Mouse (Mus musculus): Measurements from ENCODE around the gene Mid1. TPM values are rescaled to one million over a fixed set of nuclear protein-coding genes. Genes with fewer than 3 reads are reported as not detected.
"Not testable (repeated sequence)": the region's sequence is repeated elsewhere in the genome, so short reads cannot be mapped to it uniquely, and the experiment has no call there.

The Mid1 gene
- polyA plus RNA-seq, 1 experiment from 2014 or later: 13.7 TPM

DNA sequence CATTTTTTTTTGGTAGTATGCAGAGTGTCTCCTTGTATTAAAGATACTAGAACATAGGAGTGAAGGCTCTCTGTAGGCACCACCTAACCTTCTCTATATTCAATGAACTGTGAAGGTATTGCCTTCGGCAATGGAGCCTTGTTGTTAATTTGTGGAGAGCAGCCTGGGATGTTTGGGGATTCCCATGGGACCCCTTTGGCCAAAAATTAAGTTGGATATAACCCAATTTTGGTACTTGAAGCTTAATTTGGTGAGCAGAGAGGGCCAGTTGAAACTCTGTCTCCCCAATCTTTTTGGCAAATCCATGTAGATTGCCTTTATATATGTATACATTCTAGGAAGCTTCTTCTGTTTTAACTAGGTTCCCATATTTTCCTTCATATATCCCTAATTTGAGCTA is 284.3 kb downstream of the Mid1 start:
- 89% methylated on average over 1 of the region's 1 CpGs for WGBS
- peaks cover 6% of the 10 kb centered on the region; the same call in 1 of the 2 replicates for H3K36me3 ChIP-seq (replicated peaks; ENCODE audit: control insufficient read depth, insufficient read depth, low read depth, low read length)

DNA sequence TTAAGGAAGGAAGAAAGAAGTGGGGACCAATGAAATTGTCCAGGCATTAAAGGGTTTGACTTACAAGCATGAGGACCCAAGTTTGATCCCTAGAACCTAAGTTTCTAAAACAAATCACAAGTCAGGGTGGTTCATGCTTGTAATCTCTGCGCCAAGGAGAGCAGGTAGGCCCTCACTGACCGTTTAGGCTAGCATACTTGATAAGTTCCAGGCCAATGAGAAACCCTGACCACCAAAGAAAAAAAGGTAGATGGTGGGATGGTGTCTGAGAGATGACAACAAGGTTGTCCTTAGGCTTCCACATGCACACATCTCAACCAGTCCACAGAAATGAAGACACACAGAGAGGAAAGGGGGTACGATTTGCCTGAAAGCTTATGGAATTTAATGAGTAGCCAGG is 284.8 kb downstream of the Mid1 start:
- not testable (repeated sequence) for H3K27me3 ChIP-seq (ENCODE audit: control insufficient read depth, insufficient read depth, low read length); H3K4me1 ChIP-seq (ENCODE audit: control insufficient read depth, insufficient read depth, low read length)
- 0 out of 2 replicates have a peak, but pooled peaks have one; percentile 31 for ATAC-seq (replicated peaks; ENCODE audit: insufficient number of reproducible peaks, low FRiP score, low TSS enrichment, low read depth)

More for the DNA sequence above, 284.3 kb downstream of the Mid1 start:
- Histone ChIP-seq H3K4me1 (ENCODE audit: control insufficient read depth, insufficient read depth, low read length) (no peaks in the 10 kb centered on the region), H3K27me3 (ENCODE audit: control insufficient read depth, insufficient read depth, low read length) (no peaks in the 10 kb centered on the region), H3K27ac (replicated peaks; ENCODE audit: low read depth, low read length) (no peak overlapping the region), H3K9ac (replicated peaks; ENCODE audit: low read length) (no peak overlapping the region), H3K9me3 (replicated peaks; ENCODE audit: control insufficient read depth, low read length) (0 out of 2 replicates have a peak, but pooled peaks cover 4% of the 10 kb centered on the region), H3K4me2 (ENCODE audit: low read depth, low read length) (no peak overlapping the region), H3K4me3 (ENCODE audit: low read depth, low read length) (no peak overlapping the region)
- ATAC-seq (replicated peaks; ENCODE audit: insufficient number of reproducible peaks, low FRiP score, low TSS enrichment, low read depth) (no peak), DNase-seq (ENCODE audit: low spot score) (no peak)

DNA sequence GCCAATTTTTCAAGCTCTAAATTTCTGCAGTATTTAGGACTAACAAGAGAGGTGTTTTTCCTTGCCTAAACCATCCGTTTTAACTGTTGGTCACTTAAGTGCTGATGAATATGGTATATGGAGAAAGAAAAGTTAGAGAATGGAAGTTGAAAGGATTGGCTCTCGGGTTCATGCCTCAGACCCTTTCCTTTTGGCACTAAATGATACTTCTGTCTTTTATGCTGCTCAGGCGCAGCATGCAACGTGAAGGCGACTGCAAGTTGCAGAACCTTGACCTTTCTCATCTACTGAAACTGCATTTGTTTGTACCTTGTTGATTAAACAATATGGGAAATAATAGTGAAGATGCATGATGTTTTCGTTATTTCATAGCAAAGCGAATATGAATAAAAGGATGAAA is 285.5 kb downstream of the Mid1 start:
- H3K9ac ChIP-seq (replicated peaks; ENCODE audit: low read length); H3K4me1 ChIP-seq (ENCODE audit: control insufficient read depth, insufficient read depth, low read length); H3K4me3 ChIP-seq (ENCODE audit: low read depth, low read length); DNase-seq (ENCODE audit: low spot score); H3K4me2 ChIP-seq (ENCODE audit: low read depth, low read length); ATAC-seq (replicated peaks; ENCODE audit: insufficient number of reproducible peaks, low FRiP score, low TSS enrichment, low read depth); H3K27ac ChIP-seq (replicated peaks; ENCODE audit: low read depth, low read length); H3K9me3 ChIP-seq (replicated peaks; ENCODE audit: control insufficient read depth, low read length); H3K27me3 ChIP-seq (ENCODE audit: control insufficient read depth, insufficient read depth, low read length): not testable (repeated sequence)
- H3K36me3 ChIP-seq (replicated peaks; ENCODE audit: control insufficient read depth, insufficient read depth, low read depth, low read length): peaks cover 10% of the 10 kb centered on the region; the same call in 1 of the 2 replicates
- 88% methylated on average over 7 of the region's 7 CpGs for WGBS

More for the DNA sequence above, 284.8 kb downstream of the Mid1 start:
- not testable (repeated sequence) for H3K9me3 ChIP-seq (replicated peaks; ENCODE audit: control insufficient read depth, low read length); DNase-seq (ENCODE audit: low spot score); H3K4me2 ChIP-seq (ENCODE audit: low read depth, low read length); H3K27ac ChIP-seq (replicated peaks; ENCODE audit: low read depth, low read length); H3K4me3 ChIP-seq (ENCODE audit: low read depth, low read length); H3K9ac ChIP-seq (replicated peaks; ENCODE audit: low read length); H3K36me3 ChIP-seq (replicated peaks; ENCODE audit: control insufficient read depth, insufficient read depth, low read depth, low read length)
- 93% methylated on average over 3 of the region's 3 CpGs for WGBS

DNA sequence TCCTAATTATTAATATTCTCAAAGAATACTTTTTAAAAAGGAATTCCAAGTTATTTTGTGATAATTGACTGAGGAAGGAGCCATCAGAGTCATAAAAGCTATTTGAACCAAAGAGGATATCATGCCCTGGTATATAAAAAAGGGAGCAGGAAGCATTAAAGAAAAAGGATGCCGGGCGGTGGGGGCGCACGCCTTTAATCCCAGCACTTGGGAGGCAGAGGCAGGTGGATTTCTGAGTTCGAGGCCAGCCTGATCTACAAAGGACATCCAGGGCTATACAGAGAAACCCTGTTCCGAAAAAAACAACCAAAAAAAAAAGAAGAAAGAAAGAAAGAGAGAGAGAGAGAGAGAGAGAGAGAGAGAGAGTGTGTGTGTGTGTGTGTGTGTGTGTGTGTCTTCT is 286.6 kb downstream of the Mid1 start:
- H3K9ac ChIP-seq (replicated peaks; ENCODE audit: low read length); H3K4me2 ChIP-seq (ENCODE audit: low read depth, low read length); ATAC-seq (replicated peaks; ENCODE audit: insufficient number of reproducible peaks, low FRiP score, low TSS enrichment, low read depth); H3K27me3 ChIP-seq (ENCODE audit: control insufficient read depth, insufficient read depth, low read length); H3K27ac ChIP-seq (replicated peaks; ENCODE audit: low read depth, low read length); H3K4me1 ChIP-seq (ENCODE audit: control insufficient read depth, insufficient read depth, low read length); H3K4me3 ChIP-seq (ENCODE audit: low read depth, low read length); H3K9me3 ChIP-seq (replicated peaks; ENCODE audit: control insufficient read depth, low read length); DNase-seq (ENCODE audit: low spot score): not testable (repeated sequence)
- H3K36me3 ChIP-seq (replicated peaks; ENCODE audit: control insufficient read depth, insufficient read depth, low read depth, low read length): peaks cover 10% of the 10 kb centered on the region; the same call in 1 of the 2 replicates
- WGBS: 90% methylated on average over 6 of the region's 6 CpGs

DNA sequence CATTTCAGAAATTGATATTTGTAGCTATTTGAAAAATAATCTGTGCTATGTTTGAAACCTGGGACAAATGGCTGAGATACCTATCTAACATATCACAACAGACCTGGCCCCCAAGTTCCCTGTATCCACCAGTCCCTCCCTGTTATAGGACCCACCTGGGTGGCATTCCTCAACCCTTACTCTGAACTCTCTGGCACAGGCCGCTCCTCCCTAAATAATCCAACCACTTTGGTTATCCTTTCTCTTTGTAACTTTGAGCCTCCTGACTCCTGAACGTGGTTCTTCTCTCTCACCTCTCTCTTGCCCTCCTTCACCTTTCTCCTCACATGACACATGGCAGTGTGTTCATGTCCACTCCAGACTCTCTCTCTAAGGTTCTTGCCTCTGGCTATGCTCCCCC is 287.1 kb downstream of the Mid1 start:
- ATAC-seq (replicated peaks; ENCODE audit: insufficient number of reproducible peaks, low FRiP score, low TSS enrichment, low read depth): peak; percentile 53; the same call in 1 of the 2 replicates
- not testable (repeated sequence) for H3K4me1 ChIP-seq (ENCODE audit: control insufficient read depth, insufficient read depth, low read length); H3K4me3 ChIP-seq (ENCODE audit: low read depth, low read length); H3K9me3 ChIP-seq (replicated peaks; ENCODE audit: control insufficient read depth, low read length); H3K9ac ChIP-seq (replicated peaks; ENCODE audit: low read length); H3K4me2 ChIP-seq (ENCODE audit: low read depth, low read length); H3K27me3 ChIP-seq (ENCODE audit: control insufficient read depth, insufficient read depth, low read length); H3K27ac ChIP-seq (replicated peaks; ENCODE audit: low read depth, low read length); DNase-seq (ENCODE audit: low spot score)
- peaks cover 10% of the 10 kb centered on the region; the same call in 1 of the 2 replicates for H3K36me3 ChIP-seq (replicated peaks; ENCODE audit: control insufficient read depth, insufficient read depth, low read depth, low read length)
- 77% methylated on average over 2 of the region's 2 CpGs for WGBS

DNA sequence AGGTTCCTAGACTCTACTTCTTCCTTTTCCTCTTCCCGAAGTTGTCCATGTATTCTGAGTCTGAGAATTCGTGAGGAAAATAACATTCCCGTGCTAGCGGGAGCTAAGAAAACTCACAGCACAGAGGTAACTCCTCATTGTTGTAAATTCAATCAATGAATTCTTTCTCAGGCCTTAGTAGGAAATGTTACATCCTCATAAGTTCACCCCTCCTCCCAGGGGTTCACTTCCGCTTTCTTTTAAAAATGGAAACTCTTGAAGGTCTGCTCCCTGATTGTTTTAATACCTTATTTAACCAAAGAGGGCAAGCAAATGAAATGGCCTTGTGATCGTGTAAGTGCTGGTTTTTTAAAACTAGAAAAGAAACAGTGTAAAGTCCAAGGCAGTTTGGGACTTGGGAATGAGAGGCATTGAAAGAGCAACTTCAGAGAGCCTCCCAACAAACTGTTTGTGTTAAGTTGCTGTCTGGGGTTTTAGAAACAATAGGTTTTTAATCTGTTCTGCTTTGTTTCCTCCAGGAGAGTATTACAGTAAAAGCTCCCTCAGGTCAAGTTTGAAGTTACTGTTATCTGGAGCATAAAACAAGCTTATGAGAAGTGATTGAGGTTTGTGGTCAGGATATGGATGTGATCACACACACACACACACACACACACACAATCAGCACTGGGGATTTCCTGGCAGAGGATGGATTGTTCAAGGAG is 287.9 kb downstream of the Mid1 start:
- H3K4me2 ChIP-seq (ENCODE audit: low read depth, low read length); H3K4me3 ChIP-seq (ENCODE audit: low read depth, low read length); H3K9ac ChIP-seq (replicated peaks; ENCODE audit: low read length); H3K4me1 ChIP-seq (ENCODE audit: control insufficient read depth, insufficient read depth, low read length); H3K27me3 ChIP-seq (ENCODE audit: control insufficient read depth, insufficient read depth, low read length); H3K27ac ChIP-seq (replicated peaks; ENCODE audit: low read depth, low read length); ATAC-seq (replicated peaks; ENCODE audit: insufficient number of reproducible peaks, low FRiP score, low TSS enrichment, low read depth); H3K9me3 ChIP-seq (replicated peaks; ENCODE audit: control insufficient read depth, low read length): not testable (repeated sequence)
- peak; percentile 18 for DNase-seq (ENCODE audit: low spot score)
- 76% methylated on average over 6 of the region's 6 CpGs for WGBS
- peaks cover 10% of the 10 kb centered on the region; the same call in 1 of the 2 replicates for H3K36me3 ChIP-seq (replicated peaks; ENCODE audit: control insufficient read depth, insufficient read depth, low read depth, low read length)

DNA sequence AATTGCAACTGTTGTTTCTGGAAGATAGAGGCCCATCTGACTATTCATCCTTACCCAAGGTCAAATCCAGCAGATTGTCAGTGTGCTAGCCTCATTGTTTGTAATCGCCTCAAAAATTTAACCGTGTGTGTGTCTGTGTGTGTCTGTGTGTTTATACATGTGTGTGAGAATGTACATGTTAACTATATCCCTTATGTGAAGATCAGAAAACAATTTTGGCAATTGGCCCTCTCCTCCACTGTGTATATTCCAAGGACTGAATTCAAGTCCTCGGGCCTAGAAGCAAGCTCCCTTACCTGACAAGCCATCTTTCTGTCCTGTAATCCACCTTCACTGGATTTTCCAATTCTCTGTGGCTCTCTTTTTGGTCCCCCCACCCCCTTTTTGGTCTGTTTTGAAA is 288.8 kb downstream of the Mid1 start:
- H3K9ac ChIP-seq (replicated peaks; ENCODE audit: low read length); H3K4me3 ChIP-seq (ENCODE audit: low read depth, low read length); H3K9me3 ChIP-seq (replicated peaks; ENCODE audit: control insufficient read depth, low read length); H3K27me3 ChIP-seq (ENCODE audit: control insufficient read depth, insufficient read depth, low read length); H3K4me2 ChIP-seq (ENCODE audit: low read depth, low read length); H3K27ac ChIP-seq (replicated peaks; ENCODE audit: low read depth, low read length); H3K4me1 ChIP-seq (ENCODE audit: control insufficient read depth, insufficient read depth, low read length); ATAC-seq (replicated peaks; ENCODE audit: insufficient number of reproducible peaks, low FRiP score, low TSS enrichment, low read depth); DNase-seq (ENCODE audit: low spot score): not testable (repeated sequence)
- WGBS: 60% methylated on average over 3 of the region's 3 CpGs
- peaks cover 10% of the 10 kb centered on the region; the same call in 1 of the 2 replicates for H3K36me3 ChIP-seq (replicated peaks; ENCODE audit: control insufficient read depth, insufficient read depth, low read depth, low read length)

DNA sequence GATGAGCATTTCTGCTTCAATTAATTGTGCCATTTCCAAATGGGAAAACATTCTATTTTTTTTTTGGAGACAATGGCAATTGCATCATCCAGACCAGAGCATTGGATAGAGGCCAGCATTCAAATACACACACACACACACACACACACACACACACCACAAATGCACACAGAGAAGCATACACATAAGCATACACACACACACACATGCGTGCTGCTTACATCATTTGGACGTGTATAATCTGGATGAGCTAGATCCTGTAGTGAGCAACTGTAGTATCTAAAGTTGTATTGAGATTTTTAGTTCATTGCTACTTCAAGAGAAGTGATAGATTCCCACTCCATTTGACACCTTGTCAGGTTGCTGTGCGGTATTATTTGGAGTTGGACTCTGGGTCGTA is 289.5 kb downstream of the Mid1 start:
- ATAC-seq (replicated peaks; ENCODE audit: insufficient number of reproducible peaks, low FRiP score, low TSS enrichment, low read depth); H3K4me3 ChIP-seq (ENCODE audit: low read depth, low read length); H3K4me2 ChIP-seq (ENCODE audit: low read depth, low read length); H3K9me3 ChIP-seq (replicated peaks; ENCODE audit: control insufficient read depth, low read length); H3K9ac ChIP-seq (replicated peaks; ENCODE audit: low read length); H3K4me1 ChIP-seq (ENCODE audit: control insufficient read depth, insufficient read depth, low read length); H3K27me3 ChIP-seq (ENCODE audit: control insufficient read depth, insufficient read depth, low read length); H3K27ac ChIP-seq (replicated peaks; ENCODE audit: low read depth, low read length); DNase-seq (ENCODE audit: low spot score): not testable (repeated sequence)
- peaks cover 10% of the 10 kb centered on the region; the same call in 1 of the 2 replicates for H3K36me3 ChIP-seq (replicated peaks; ENCODE audit: control insufficient read depth, insufficient read depth, low read depth, low read length)
- WGBS: 64% methylated on average over 4 of the region's 4 CpGs

Data from embryonic facial prominence, embryonic 11.5 days (tissue).